18 mouse cellular contexts compared by ENCODE assay signal in the genomic region with DNA sequence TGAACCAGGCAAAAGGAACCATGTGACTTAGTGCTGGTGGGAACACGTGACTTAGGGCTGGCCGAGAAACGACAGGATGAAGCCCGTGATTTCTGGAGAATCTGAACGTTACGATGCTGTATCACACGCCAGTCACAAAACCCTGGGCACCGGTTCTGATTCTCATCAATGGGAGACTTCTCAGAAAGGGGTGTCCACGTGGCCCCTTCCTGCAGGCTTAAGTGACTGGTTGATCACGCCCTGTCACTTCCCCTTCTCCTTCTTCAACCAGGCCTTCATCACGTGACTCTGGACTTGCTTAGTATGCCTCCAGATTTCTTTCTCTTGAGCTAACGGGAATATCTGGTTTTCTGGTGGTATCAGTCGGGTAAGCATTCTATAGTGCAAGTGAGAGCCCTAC. TPM values are rescaled to one million over a fixed set of nuclear protein-coding genes. Genes with fewer than 3 reads are reported as not detected.
A peak's percentile ranks its signal among the peaks of the same experiment; 100 is the strongest.
DNase-seq lines count a peak whose midpoint lies in the region; ATAC-seq and TF ChIP-seq lines count a peak whose summit lies in the region.
"Had no signal": no experiment of that assay in that cellular context is flagged by ENCODE, and none has a peak within 500 bp of the region (broad histone marks: within the 10 kb centered on the region; RNA-seq: fewer than 3 reads in every experiment).

No protein-coding gene starts in this region.

- ATAC-seq in embryonic facial prominence, embryonic 14.5 days (ENCODE audit: low read depth): no peak
- peak; percentile 92 for ATAC-seq in monocyte, adult 5-6 weeks (replicated peaks; ENCODE audit: insufficient number of reproducible peaks, low FRiP score, low TSS enrichment, poor library complexity, severe bottlenecking)
- ATAC-seq: hindbrain, postnatal 0 days had no signal

- no peak overlapping the region for H3K27ac ChIP-seq in embryonic facial prominence, embryonic 14.5 days (replicated peaks; ENCODE audit: low read depth, low read length)
- H3K27ac ChIP-seq in embryonic facial prominence, embryonic 10.5 days (replicated peaks): no peak overlapping the region
- no peak overlapping the region for H3K27ac ChIP-seq in spleen, adult 2 months (ENCODE audit: insufficient read depth, low read length)
- H3K27ac ChIP-seq: embryonic facial prominence, embryonic 12.5 days; forebrain, embryonic 12.5 days; hindbrain, postnatal 0 days had no signal

- TF ChIP-seq CTCF in spleen, adult 2 months (IDR thresholded peaks at IDR 0.05; ENCODE audit: extremely low read depth, insufficient read depth, insufficient read length, insufficient replicate concordance): no peak

- H3K4me2 ChIP-seq in embryonic facial prominence, embryonic 14.5 days (ENCODE audit: low read depth, low read length): no peak overlapping the region
- H3K4me2 ChIP-seq: embryonic facial prominence, embryonic 12.5 days; forebrain, embryonic 12.5 days; liver, embryonic 11.5 days had no signal

- 0 out of 2 replicates have a peak, but pooled peaks cover 3% of the 10 kb centered on the region for H3K4me1 ChIP-seq in embryonic facial prominence, embryonic 14.5 days (ENCODE audit: control insufficient read depth, insufficient read depth, low read length)
- H3K4me1 ChIP-seq in embryonic facial prominence, embryonic 10.5 days: no peaks in the 10 kb centered on the region
- no peaks in the 10 kb centered on the region for H3K4me1 ChIP-seq in spleen, adult 2 months (ENCODE audit: control insufficient read depth, insufficient read depth, insufficient read length)
- H3K4me1 ChIP-seq: embryonic facial prominence, embryonic 12.5 days; forebrain, embryonic 12.5 days had no signal

- WGBS in embryonic facial prominence, embryonic 14.5 days: 80% methylated on average over 13 of the region's 13 CpGs
- WGBS in embryonic facial prominence, embryonic 10.5 days: 87% methylated on average over 13 of the region's 13 CpGs
- 25% methylated on average over 13 of the region's 13 CpGs for WGBS in spleen, adult 2 months

- H3K9ac ChIP-seq in embryonic facial prominence, embryonic 14.5 days (ENCODE audit: low read depth, low read length): no peak overlapping the region
- H3K9ac ChIP-seq: embryonic facial prominence, embryonic 12.5 days; forebrain, embryonic 12.5 days had no signal

- no peak overlapping the region for H3K4me3 ChIP-seq in embryonic facial prominence, embryonic 14.5 days (ENCODE audit: low read depth, low read length)
- no peak overlapping the region for H3K4me3 ChIP-seq in embryonic facial prominence, embryonic 10.5 days
- H3K4me3 ChIP-seq in spleen, adult 2 months (ENCODE audit: extremely low read depth, insufficient read depth, insufficient read length): peak overlapping the region; percentile 34; the same call in 1 of the 2 replicates
- H3K4me3 ChIP-seq: embryonic facial prominence, embryonic 12.5 days; forebrain, embryonic 12.5 days had no signal

- H3K27me3 ChIP-seq in embryonic facial prominence, embryonic 14.5 days (replicated peaks; ENCODE audit: control insufficient read depth, insufficient read depth, low read length): no peaks in the 10 kb centered on the region
- no peaks in the 10 kb centered on the region for H3K27me3 ChIP-seq in embryonic facial prominence, embryonic 10.5 days (replicated peaks; ENCODE audit: low read depth, poor library complexity, severe bottlenecking)
- no peaks in the 10 kb centered on the region for H3K27me3 ChIP-seq in spleen, adult 2 months (ENCODE audit: control insufficient read depth, insufficient read depth, low read length)
- H3K27me3 ChIP-seq: embryonic facial prominence, embryonic 12.5 days; forebrain, embryonic 12.5 days had no signal

- peak; percentile 29 for DNase-seq in embryonic facial prominence, embryonic 14.5 days (ENCODE audit: low spot score)
- DNase-seq in embryonic facial prominence, embryonic 10.5 days (ENCODE audit: low spot score): no peak
- DNase-seq in spleen, adult 2 months (ENCODE audit: low read depth in 1 of 2, low spot score in 2 of 2): no peak
- no peak for DNase-seq in spleen, postnatal 4 days (ENCODE audit: low spot score in 2 of 2)
- peak; percentile 55 for DNase-seq in brain, adult 2 months (ENCODE audit: low read depth, low spot score)
- DNase-seq in kidney, adult 8-10 months: no peak
- DNase-seq in adrenal gland, postnatal 10 days: no peak
- DNase-seq: cerebellum, postnatal 14 days; heart, postnatal 14 days; right cerebral cortex, postnatal 25 days; thymus, postnatal 4 days had no signal

- H3K36me3 ChIP-seq in embryonic facial prominence, embryonic 14.5 days (ENCODE audit: control insufficient read depth, insufficient read depth, low read length): no peaks in the 10 kb centered on the region
- H3K36me3 ChIP-seq in embryonic facial prominence, embryonic 10.5 days (replicated peaks): no peaks in the 10 kb centered on the region
- H3K36me3 ChIP-seq in spleen, adult 2 months (ENCODE audit: control insufficient read depth, insufficient read depth, low read length): no peaks in the 10 kb centered on the region
- H3K36me3 ChIP-seq: embryonic facial prominence, embryonic 12.5 days; forebrain, embryonic 12.5 days had no signal

- H3K9me3 ChIP-seq in embryonic facial prominence, embryonic 14.5 days (ENCODE audit: control insufficient read depth, low read length): no peaks in the 10 kb centered on the region
- no peaks in the 10 kb centered on the region for H3K9me3 ChIP-seq in embryonic facial prominence, embryonic 10.5 days
- H3K9me3 ChIP-seq: embryonic facial prominence, embryonic 12.5 days; forebrain, embryonic 12.5 days had no signal

- no peak for TF ChIP-seq POLR2A in spleen, adult 2 months (IDR thresholded peaks at IDR 0.05; ENCODE audit: low read depth, low read length)

RNA-seq across cellular contexts. Expression of a gene that starts 9.6 kb away (rescaled TPM):
- 107 and 109 TPM in 2 replicates for polyA plus RNA-seq in embryonic facial prominence, embryonic 14.5 days (2014; fragmentation: Nextera tagmentation; extraction: Ambion mirVana)
- 180 and 184 TPM in 2 replicates for polyA plus RNA-seq in embryonic facial prominence, embryonic 10.5 days (2016; fragmentation: Nextera tagmentation; extraction: Ambion mirVana)
- polyA plus RNA-seq in spleen, adult 2 months (2012; rRNA removed): 9.6 and 14.1 TPM in 2 replicates
- total RNA-seq in monocyte, adult 5-6 weeks (2017): 29.5 to 40.2 TPM (median 34.4 TPM) in 3 replicates
- total RNA-seq in adrenal gland, postnatal 10 days (2021): 10 to 100 TPM; 68.0 to 74.5 TPM

RNA-seq across cellular contexts. Expression of a gene that starts 17.5 kb away (rescaled TPM):
- polyA plus RNA-seq in embryonic facial prominence, embryonic 14.5 days (2014; fragmentation: Nextera tagmentation; extraction: Ambion mirVana): 1.2 and 2.3 TPM in 2 replicates
- 0.09 TPM in 2 replicates for polyA plus RNA-seq in embryonic facial prominence, embryonic 10.5 days (2016; fragmentation: Nextera tagmentation; extraction: Ambion mirVana)
- polyA plus RNA-seq in spleen, adult 2 months (2012; rRNA removed): 0.95 and 1.3 TPM in 2 replicates
- not detected in 3 replicates for total RNA-seq in monocyte, adult 5-6 weeks (2017)
- total RNA-seq in adrenal gland, postnatal 10 days (2021): 10 to 100 TPM in 1 of 2 experiments, 1 to 10 TPM in 1; 8.1 to 17.5 TPM

RNA-seq across cellular contexts. Expression of a gene that starts 29.9 kb away (rescaled TPM):
- polyA plus RNA-seq in embryonic facial prominence, embryonic 14.5 days (2014; fragmentation: Nextera tagmentation; extraction: Ambion mirVana): 0.67 and 0.68 TPM in 2 replicates
- 2.0 TPM in 2 replicates for polyA plus RNA-seq in embryonic facial prominence, embryonic 10.5 days (2016; fragmentation: Nextera tagmentation; extraction: Ambion mirVana)
- polyA plus RNA-seq in spleen, adult 2 months (2012; rRNA removed): 0.41 and 0.50 TPM in 2 replicates
- not detected in 3 replicates for total RNA-seq in monocyte, adult 5-6 weeks (2017)
- total RNA-seq in adrenal gland, postnatal 10 days (2021): not detected

RNA-seq across cellular contexts. Expression of a gene that starts 32.1 kb away (rescaled TPM):
- 1.6 and 1.8 TPM in 2 replicates for polyA plus RNA-seq in embryonic facial prominence, embryonic 14.5 days (2014; fragmentation: Nextera tagmentation; extraction: Ambion mirVana)
- not detected in 2 replicates for polyA plus RNA-seq in embryonic facial prominence, embryonic 10.5 days (2016; fragmentation: Nextera tagmentation; extraction: Ambion mirVana)
- 7.2 and 9.7 TPM in 2 replicates for polyA plus RNA-seq in spleen, adult 2 months (2012; rRNA removed)
- total RNA-seq in monocyte, adult 5-6 weeks (2017): 9.9 to 15.4 TPM (median 9.9 TPM) in 3 replicates
- total RNA-seq in adrenal gland, postnatal 10 days (2021): 1 to 10 TPM; 1.4 to 2.3 TPM
- total RNA-seq: hindbrain, postnatal 0 days; left cerebral cortex, postnatal 10 days had no signal
- polyA plus RNA-seq: forebrain, embryonic 12.5 days; hindbrain, postnatal 0 days; kidney, embryonic 14.5 days; liver, embryonic 11.5 days had no signal

RNA-seq across cellular contexts. Expression of a gene that starts 33.1 kb away (rescaled TPM):
- 4.6 and 6.4 TPM in 2 replicates for polyA plus RNA-seq in embryonic facial prominence, embryonic 14.5 days (2014; fragmentation: Nextera tagmentation; extraction: Ambion mirVana)
- polyA plus RNA-seq in embryonic facial prominence, embryonic 10.5 days (2016; fragmentation: Nextera tagmentation; extraction: Ambion mirVana): 5.0 and 5.9 TPM in 2 replicates
- polyA plus RNA-seq in spleen, adult 2 months (2012; rRNA removed): 1.1 and 1.3 TPM in 2 replicates
- 0.97 to 2.9 TPM (median 1.2 TPM) in 3 replicates for total RNA-seq in monocyte, adult 5-6 weeks (2017)
- total RNA-seq in adrenal gland, postnatal 10 days (2021): 1 to 10 TPM; 3.2 to 7.6 TPM

Comparison
In these comparisons a context has a peak if more than half of its experiments do, and no peak if none do; other contexts are left out.
1. DNase-seq: peak in embryonic facial prominence, embryonic 14.5 days (single experiment) and brain, adult 2 months (single experiment); none in embryonic facial prominence, embryonic 10.5 days (single experiment), spleen, adult 2 months (0 of 2), spleen, postnatal 4 days (0 of 2), kidney, adult 8-10 months (0 of 2) and adrenal gland, postnatal 10 days (single experiment).